Comparison of ENCODE assay signal across 26 mouse cellular contexts in the genomic region with DNA sequence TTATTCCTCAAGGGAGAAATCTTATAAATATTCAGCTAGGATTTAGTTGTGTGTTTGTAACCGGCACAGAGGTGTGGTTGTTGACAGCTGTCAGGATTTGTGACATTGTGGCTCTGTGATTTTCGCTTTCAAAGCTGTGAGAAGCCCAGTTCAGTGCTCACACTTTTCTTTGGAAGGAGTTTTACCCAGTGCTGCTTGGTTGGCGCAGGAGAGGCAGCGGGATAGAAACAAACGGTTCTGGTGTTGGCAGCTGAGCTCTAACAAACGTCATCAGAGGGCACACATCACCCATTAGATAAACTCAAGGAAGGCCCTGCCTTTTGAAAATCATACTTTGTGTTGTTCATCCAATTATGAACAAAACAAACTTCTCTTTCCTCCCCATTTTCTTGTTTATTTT.
DNase-seq lines count a peak whose midpoint lies in the region; ATAC-seq and TF ChIP-seq lines count a peak whose summit lies in the region.
"Had no signal": no experiment of that assay in that cellular context is flagged by ENCODE, and none has a peak within 500 bp of the region (broad histone marks: within the 10 kb centered on the region; RNA-seq: fewer than 3 reads in every experiment).

No protein-coding gene starts in this region.

- H3K4me1 ChIP-seq in forebrain, embryonic 13.5 days = peaks cover 12% of the 10 kb centered on the region; the same call in 1 of the 2 replicates
- H3K4me1 ChIP-seq in forebrain, embryonic 10.5 days = no peaks in the 10 kb centered on the region
- H3K4me1 ChIP-seq in thymus, adult 2 months (replicated peaks; ENCODE audit: control insufficient read depth, insufficient read depth, low read length) = no peaks in the 10 kb centered on the region
- H3K4me1 ChIP-seq: embryonic facial prominence, embryonic 12.5 days; embryonic facial prominence, embryonic 15.5 days; heart, embryonic 12.5 days; heart, embryonic 15.5 days had no signal

- peak; percentile 60; the same call in 1 of the 2 replicates for ATAC-seq in forebrain, embryonic 13.5 days
- ATAC-seq: activated CD4-positive, CD25-positive, alpha-beta regulatory T cell, adult 4 months; intestine, postnatal 0 days had no signal

- TF ChIP-seq POLR2A in thymus, adult 2 months (IDR thresholded peaks at IDR 0.05; ENCODE audit: control insufficient read depth, extremely low read depth, insufficient read depth, low read length, poor library complexity) = no peak

- H3K4me3 ChIP-seq in forebrain, embryonic 13.5 days = no peak overlapping the region
- no peak overlapping the region for H3K4me3 ChIP-seq in forebrain, embryonic 10.5 days
- no peak overlapping the region for H3K4me3 ChIP-seq in thymus, adult 2 months (ENCODE audit: control insufficient read depth, insufficient read depth, low read length)
- H3K4me3 ChIP-seq: embryonic facial prominence, embryonic 12.5 days; embryonic facial prominence, embryonic 15.5 days; heart, embryonic 12.5 days; heart, embryonic 15.5 days; hindbrain, embryonic 10.5 days; hindbrain, embryonic 13.5 days had no signal

- no peak overlapping the region for H3K9ac ChIP-seq in forebrain, embryonic 13.5 days
- H3K9ac ChIP-seq: embryonic facial prominence, embryonic 12.5 days; embryonic facial prominence, embryonic 15.5 days; heart, embryonic 12.5 days; heart, embryonic 15.5 days; hindbrain, embryonic 13.5 days had no signal

- H3K4me2 ChIP-seq in forebrain, embryonic 13.5 days = no peak overlapping the region
- H3K4me2 ChIP-seq: embryonic facial prominence, embryonic 12.5 days; embryonic facial prominence, embryonic 15.5 days; heart, embryonic 12.5 days; heart, embryonic 15.5 days; hindbrain, embryonic 13.5 days had no signal

- 52% methylated on average over 6 of the region's 6 CpGs for WGBS in forebrain, embryonic 13.5 days
- WGBS in forebrain, embryonic 10.5 days = 82% methylated on average over 6 of the region's 6 CpGs
- 79% methylated on average over 6 of the region's 6 CpGs for WGBS in thymus, adult 2 months

- 0 out of 2 replicates have a peak overlapping the region, but pooled peaks have one; percentile 26 for H3K27ac ChIP-seq in forebrain, embryonic 13.5 days
- no peak overlapping the region for H3K27ac ChIP-seq in forebrain, embryonic 10.5 days
- no peak overlapping the region for H3K27ac ChIP-seq in thymus, adult 2 months (ENCODE audit: control insufficient read depth, insufficient read depth, low read length)
- H3K27ac ChIP-seq: embryonic facial prominence, embryonic 12.5 days; embryonic facial prominence, embryonic 15.5 days; heart, embryonic 15.5 days; hindbrain, embryonic 10.5 days; hindbrain, embryonic 13.5 days had no signal

- H3K27me3 ChIP-seq in forebrain, embryonic 13.5 days = no peaks in the 10 kb centered on the region
- no peaks in the 10 kb centered on the region for H3K27me3 ChIP-seq in forebrain, embryonic 10.5 days (ENCODE audit: poor library complexity, severe bottlenecking)
- no peaks in the 10 kb centered on the region for H3K27me3 ChIP-seq in thymus, adult 2 months (ENCODE audit: control insufficient read depth, insufficient read depth, low read length)
- H3K27me3 ChIP-seq: embryonic facial prominence, embryonic 12.5 days; embryonic facial prominence, embryonic 15.5 days; heart, embryonic 12.5 days; heart, embryonic 15.5 days had no signal

- H3K9me3 ChIP-seq in forebrain, embryonic 13.5 days (replicated peaks) = peaks cover 6% of the 10 kb centered on the region; the same call in 1 of the 2 replicates
- H3K9me3 ChIP-seq in forebrain, embryonic 10.5 days = peaks cover 6% of the 10 kb centered on the region; the same call in 1 of the 2 replicates
- H3K9me3 ChIP-seq: embryonic facial prominence, embryonic 15.5 days; heart, embryonic 15.5 days; hindbrain, embryonic 10.5 days; hindbrain, embryonic 13.5 days had no signal

- DNase-seq in forebrain, embryonic 10.5 days (ENCODE audit: extremely low spot score, low spot score) = no peak
- peak; percentile 8 for DNase-seq in heart, adult 11 months
- DNase-seq in heart, adult 9 months (ENCODE audit: low spot score in 2 of 2) = no peak
- peak; percentile 26 for DNase-seq in brain, embryonic 18.5 days (ENCODE audit: low read depth, low spot score)
- no peak for DNase-seq in thymus, adult 2 months
- DNase-seq in c-Kit-positive CD71-positive TER-119-positive erythroid progenitor cells, embryonic 14.5 days (ENCODE audit: low spot score) = no peak
- DNase-seq: adrenal gland, postnatal 10 days; adrenal gland, postnatal 36 days; cerebellum, adult 11 months; cerebellum, adult 2 months; cerebellum, adult 9-11 months; cerebellum, postnatal 25 days; gastrocnemius, postnatal 10 days; gastrocnemius, postnatal 36 days; heart, postnatal 10 days; heart, postnatal 36 days; kidney, adult 2 months had no signal

- no peaks in the 10 kb centered on the region for H3K36me3 ChIP-seq in forebrain, embryonic 13.5 days (ENCODE audit: poor library complexity, severe bottlenecking)
- H3K36me3 ChIP-seq in forebrain, embryonic 10.5 days (replicated peaks) = no peaks in the 10 kb centered on the region
- no peaks in the 10 kb centered on the region for H3K36me3 ChIP-seq in thymus, adult 2 months (ENCODE audit: control insufficient read depth, insufficient read depth, low read length)
- H3K36me3 ChIP-seq: embryonic facial prominence, embryonic 12.5 days; embryonic facial prominence, embryonic 15.5 days; heart, embryonic 12.5 days; heart, embryonic 15.5 days; hindbrain, embryonic 10.5 days; hindbrain, embryonic 13.5 days had no signal

- TF ChIP-seq CTCF in thymus, adult 2 months (IDR thresholded peaks at IDR 0.05; ENCODE audit: borderline replicate concordance, control insufficient read depth, extremely low read depth, insufficient read depth, low read length, poor library complexity) = no peak

Comparison
In these comparisons a context has a peak if more than half of its experiments do, and no peak if none do; other contexts are left out.
1. DNase-seq: peak in heart, adult 11 months (single experiment) and brain, embryonic 18.5 days (single experiment); none in forebrain, embryonic 10.5 days (single experiment), heart, adult 9 months (0 of 2), thymus, adult 2 months (single experiment) and c-Kit-positive CD71-positive TER-119-positive erythroid progenitor cells, embryonic 14.5 days (single experiment).